Mouse (Mus musculus) kidney, postnatal 14 days (tissue): ENCODE measurements around the gene Rab6b.
"Not testable (repeated sequence)": the region's sequence is repeated elsewhere in the genome, so short reads cannot be mapped to it uniquely, and the experiment has no call there.

Experiments
- DNase-seq: peaks from one replicate; pipeline ENCODE4 v3.0.0; 2022; ENCODE audit warnings: mixed read lengths

The Rab6b gene

GRCm38 (mm10) chr9:103108341-103108798, 3.2 kb upstream of the Rab6b start:
- DNase-seq, result not testable (repeated sequence)

GRCm38 (mm10) chr9:103108943-103109670, 2.5 kb upstream of the Rab6b start:
- no peak for DNase-seq

GRCm38 (mm10) chr9:103109911-103110310, 1.7 kb upstream of the Rab6b start:
- DNase-seq, result no peak

- DNase-seq, result no peak
These were observed 673 bp upstream of the Rab6b start for GRCm38 (mm10) chr9:103110727-103111501.

- DNase-seq, result no peak
These were observed 1.1 kb downstream of the Rab6b start for GRCm38 (mm10) chr9:103112471-103113271.

GRCm38 (mm10) chr9:103113351-103113750, 1.8 kb downstream of the Rab6b start:
- DNase-seq, result no peak

- no peak for DNase-seq
These were observed 2.7 kb downstream of the Rab6b start for GRCm38 (mm10) chr9:103114326-103114725.

- DNase-seq, result no peak
These were observed 3.3 kb downstream of the Rab6b start for GRCm38 (mm10) chr9:103114901-103115300.

GRCm38 (mm10) chr9:103116941-103117340, 5.4 kb downstream of the Rab6b start:
- no peak for DNase-seq

GRCm38 (mm10) chr9:103117495-103117894, 5.9 kb downstream of the Rab6b start:
- DNase-seq, result no peak

- no peak for DNase-seq
These were observed 6.4 kb downstream of the Rab6b start for GRCm38 (mm10) chr9:103117951-103118350.

- no peak for DNase-seq
These were observed 7.2 kb downstream of the Rab6b start for GRCm38 (mm10) chr9:103118651-103119275.

- DNase-seq, result no peak
These were observed 8.2 kb downstream of the Rab6b start for GRCm38 (mm10) chr9:103119781-103120180.

GRCm38 (mm10) chr9:103120231-103120630, 8.6 kb downstream of the Rab6b start:
- no peak for DNase-seq

GRCm38 (mm10) chr9:103121546-103121945, 10.0 kb downstream of the Rab6b start:
- no peak for DNase-seq

GRCm38 (mm10) chr9:103124746-103125145, 13.2 kb downstream of the Rab6b start:
- DNase-seq, result no peak

GRCm38 (mm10) chr9:103133493-103134124, 22.0 kb downstream of the Rab6b start:
- no peak for DNase-seq

- no peak for DNase-seq
These were observed 23.0 kb downstream of the Rab6b start for GRCm38 (mm10) chr9:103134450-103135030.

GRCm38 (mm10) chr9:103139481-103139880, 27.9 kb downstream of the Rab6b start:
- peak; percentile 41 for DNase-seq

- no peak for DNase-seq
These were observed 28.8 kb downstream of the Rab6b start for GRCm38 (mm10) chr9:103140384-103140783.

- no peak for DNase-seq
These were observed 29.7 kb downstream of the Rab6b start for GRCm38 (mm10) chr9:103141266-103141665.

GRCm38 (mm10) chr9:103143881-103144280, 32.3 kb downstream of the Rab6b start:
- no peak for DNase-seq
